Mouse (Mus musculus): ENCODE data around the gene Notch3. TPM values are rescaled to one million over a fixed set of nuclear protein-coding genes. Genes with fewer than 3 reads are reported as not detected.
"Not testable (repeated sequence)": the region's sequence is repeated elsewhere in the genome, so short reads cannot be mapped to it uniquely, and the experiment has no call there.

Gene Notch3
- polyA plus RNA-seq, 1 experiment: not detected

GRCm38 (mm10) chr17:32099574-32099942 is 67.1 kb downstream of the Notch3 start:
- TF ChIP-seq CTCF (IDR thresholded peaks at IDR 0.05; ENCODE audit: low read depth, low read length) (no peak), POLR2A (IDR thresholded peaks at IDR 0.05; ENCODE audit: borderline replicate concordance, low read depth, low read length) (no peak)
- H3K4me3 ChIP-seq (ENCODE audit: insufficient read depth, low read length): no peak overlapping the region
- H3K27ac ChIP-seq (ENCODE audit: insufficient read depth, low read depth, low read length): no peak overlapping the region
- H3K4me1 ChIP-seq (ENCODE audit: control insufficient read depth, insufficient read depth, low read length): 0 out of 2 replicates have a peak, but pooled peaks cover 2% of the 10 kb centered on the region

GRCm38 (mm10) chr17:32098905-32099304 is 67.7 kb downstream of the Notch3 start:
- H3K4me3 ChIP-seq (ENCODE audit: insufficient read depth, low read length); H3K27ac ChIP-seq (ENCODE audit: insufficient read depth, low read depth, low read length); H3K4me1 ChIP-seq (ENCODE audit: control insufficient read depth, insufficient read depth, low read length): not testable (repeated sequence)

- no peak overlapping the region for H3K4me3 ChIP-seq (ENCODE audit: insufficient read depth, low read length)
- TF ChIP-seq POLR2A (IDR thresholded peaks at IDR 0.05; ENCODE audit: borderline replicate concordance, low read depth, low read length): no peak
- no peak for TF ChIP-seq CTCF (IDR thresholded peaks at IDR 0.05; ENCODE audit: low read depth, low read length)
- 0 out of 2 replicates have a peak, but pooled peaks cover 2% of the 10 kb centered on the region for H3K4me1 ChIP-seq (ENCODE audit: control insufficient read depth, insufficient read depth, low read length)
- H3K27ac ChIP-seq (ENCODE audit: insufficient read depth, low read depth, low read length): no peak overlapping the region
These were observed 69.0 kb downstream of the Notch3 start for GRCm38 (mm10) chr17:32097676-32098075.

- H3K4me1 ChIP-seq (ENCODE audit: control insufficient read depth, insufficient read depth, low read length): peaks cover 5% of the 10 kb centered on the region
- H3K4me3 ChIP-seq (ENCODE audit: insufficient read depth, low read length): no peak overlapping the region
- H3K27ac ChIP-seq (ENCODE audit: insufficient read depth, low read depth, low read length): no peak overlapping the region
- no peak for TF ChIP-seq POLR2A (IDR thresholded peaks at IDR 0.05; ENCODE audit: borderline replicate concordance, low read depth, low read length)
- no peak for TF ChIP-seq CTCF (IDR thresholded peaks at IDR 0.05; ENCODE audit: low read depth, low read length)
These were observed 73.8 kb downstream of the Notch3 start for GRCm38 (mm10) chr17:32092895-32093294.

GRCm38 (mm10) chr17:32092241-32092619 is 74.4 kb downstream of the Notch3 start:
- no peak for TF ChIP-seq CTCF (IDR thresholded peaks at IDR 0.05; ENCODE audit: low read depth, low read length)
- no peak for TF ChIP-seq POLR2A (IDR thresholded peaks at IDR 0.05; ENCODE audit: borderline replicate concordance, low read depth, low read length)
- Histone ChIP-seq H3K4me3 (ENCODE audit: insufficient read depth, low read length) (no peak overlapping the region), H3K4me1 (ENCODE audit: control insufficient read depth, insufficient read depth, low read length) (peaks cover 5% of the 10 kb centered on the region), H3K27ac (ENCODE audit: insufficient read depth, low read depth, low read length) (no peak overlapping the region)

GRCm38 (mm10) chr17:32091364-32092240 is 75.0 kb downstream of the Notch3 start:
- not testable (repeated sequence) for H3K4me1 ChIP-seq (ENCODE audit: control insufficient read depth, insufficient read depth, low read length)
- peak overlapping the region; percentile 17; the same call in 1 of the 2 replicates for H3K27ac ChIP-seq (ENCODE audit: insufficient read depth, low read depth, low read length)
- peak overlapping the region; percentile 48 for H3K4me3 ChIP-seq (ENCODE audit: insufficient read depth, low read length)

- no peak for TF ChIP-seq POLR2A (IDR thresholded peaks at IDR 0.05; ENCODE audit: borderline replicate concordance, low read depth, low read length)
- no peak for TF ChIP-seq CTCF (IDR thresholded peaks at IDR 0.05; ENCODE audit: low read depth, low read length)
- Histone ChIP-seq H3K4me1 (ENCODE audit: control insufficient read depth, insufficient read depth, low read length) (peaks cover 5% of the 10 kb centered on the region), H3K27ac (ENCODE audit: insufficient read depth, low read depth, low read length) (peak overlapping the region; percentile 17; the same call in 1 of the 2 replicates), H3K4me3 (ENCODE audit: insufficient read depth, low read length) (peak overlapping the region; percentile 48)
These were observed 75.7 kb downstream of the Notch3 start for GRCm38 (mm10) chr17:32091032-32091363.

- TF ChIP-seq CTCF (IDR thresholded peaks at IDR 0.05; ENCODE audit: low read depth, low read length) (no peak), POLR2A (IDR thresholded peaks at IDR 0.05; ENCODE audit: borderline replicate concordance, low read depth, low read length) (no peak)
- no peak overlapping the region for H3K27ac ChIP-seq (ENCODE audit: insufficient read depth, low read depth, low read length)
- H3K4me3 ChIP-seq (ENCODE audit: insufficient read depth, low read length): no peak overlapping the region
- H3K4me1 ChIP-seq (ENCODE audit: control insufficient read depth, insufficient read depth, low read length): peaks cover 5% of the 10 kb centered on the region
These were observed 79.6 kb downstream of the Notch3 start for GRCm38 (mm10) chr17:32087069-32087468.

GRCm38 (mm10) chr17:32083351-32083750 is 83.3 kb downstream of the Notch3 start:
- no peak for TF ChIP-seq CTCF (IDR thresholded peaks at IDR 0.05; ENCODE audit: low read depth, low read length)
- Histone ChIP-seq H3K4me3 (ENCODE audit: insufficient read depth, low read length) (no peak overlapping the region), H3K27ac (ENCODE audit: insufficient read depth, low read depth, low read length) (no peak overlapping the region), H3K4me1 (ENCODE audit: control insufficient read depth, insufficient read depth, low read length) (no peaks in the 10 kb centered on the region)

- Histone ChIP-seq H3K27ac (ENCODE audit: insufficient read depth, low read depth, low read length) (no peak overlapping the region), H3K4me3 (ENCODE audit: insufficient read depth, low read length) (no peak overlapping the region), H3K4me1 (ENCODE audit: control insufficient read depth, insufficient read depth, low read length) (peaks cover 4% of the 10 kb centered on the region; the same call in 1 of the 2 replicates)
- TF ChIP-seq POLR2A (IDR thresholded peaks at IDR 0.05; ENCODE audit: borderline replicate concordance, low read depth, low read length): no peak
- TF ChIP-seq CTCF (IDR thresholded peaks at IDR 0.05; ENCODE audit: low read depth, low read length): peak; percentile 88
These were observed 91.5 kb downstream of the Notch3 start for GRCm38 (mm10) chr17:32075164-32075563.

All from bone marrow macrophage, adult 2 months (primary cell).